Mouse (Mus musculus): ENCODE measurements around the gene Fam129a.
A peak's percentile ranks its signal among the peaks of the same experiment; 100 is the strongest.

The Fam129a gene

GRCm38 (mm10) chr1:151625690-151626089, 54.7 kb downstream of the Fam129a start:
- no peak for DNase-seq (ENCODE audit: low spot score in 2 of 2)

- DNase-seq (ENCODE audit: low spot score in 2 of 2) = no peak
These were observed 55.6 kb downstream of the Fam129a start for GRCm38 (mm10) chr1:151626631-151627030.

- DNase-seq (ENCODE audit: low spot score in 2 of 2) = no peak
These were observed 56.2 kb downstream of the Fam129a start for GRCm38 (mm10) chr1:151627141-151627540.

- DNase-seq (ENCODE audit: low spot score in 2 of 2) = no peak
These were observed 58.7 kb downstream of the Fam129a start for GRCm38 (mm10) chr1:151629591-151630250.

DNA sequence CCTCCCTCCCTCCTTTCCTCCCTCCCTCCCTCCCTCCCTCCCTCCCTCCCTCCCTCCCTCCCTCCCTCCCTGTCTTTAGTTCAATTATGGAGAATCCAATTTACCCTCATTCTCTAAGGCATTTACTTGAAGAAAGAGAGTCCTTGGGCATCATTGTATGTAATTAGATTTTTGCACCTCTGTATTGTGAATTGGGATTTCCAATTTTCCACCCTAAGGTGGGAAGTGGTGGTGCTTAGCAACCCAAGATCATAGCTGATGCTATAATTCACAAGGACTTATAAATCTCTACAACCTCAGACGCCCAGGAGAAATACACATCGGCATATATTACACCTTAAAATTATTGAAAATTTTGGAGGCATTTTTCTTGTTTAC, 59.3 kb downstream of the Fam129a start:
- no peak for DNase-seq (ENCODE audit: low spot score in 2 of 2)

GRCm38 (mm10) chr1:151631061-151631460, 60.1 kb downstream of the Fam129a start:
- no peak for DNase-seq (ENCODE audit: low spot score in 2 of 2)

GRCm38 (mm10) chr1:151631703-151632294, 60.8 kb downstream of the Fam129a start:
- DNase-seq (ENCODE audit: low spot score in 2 of 2) = no peak

DNA sequence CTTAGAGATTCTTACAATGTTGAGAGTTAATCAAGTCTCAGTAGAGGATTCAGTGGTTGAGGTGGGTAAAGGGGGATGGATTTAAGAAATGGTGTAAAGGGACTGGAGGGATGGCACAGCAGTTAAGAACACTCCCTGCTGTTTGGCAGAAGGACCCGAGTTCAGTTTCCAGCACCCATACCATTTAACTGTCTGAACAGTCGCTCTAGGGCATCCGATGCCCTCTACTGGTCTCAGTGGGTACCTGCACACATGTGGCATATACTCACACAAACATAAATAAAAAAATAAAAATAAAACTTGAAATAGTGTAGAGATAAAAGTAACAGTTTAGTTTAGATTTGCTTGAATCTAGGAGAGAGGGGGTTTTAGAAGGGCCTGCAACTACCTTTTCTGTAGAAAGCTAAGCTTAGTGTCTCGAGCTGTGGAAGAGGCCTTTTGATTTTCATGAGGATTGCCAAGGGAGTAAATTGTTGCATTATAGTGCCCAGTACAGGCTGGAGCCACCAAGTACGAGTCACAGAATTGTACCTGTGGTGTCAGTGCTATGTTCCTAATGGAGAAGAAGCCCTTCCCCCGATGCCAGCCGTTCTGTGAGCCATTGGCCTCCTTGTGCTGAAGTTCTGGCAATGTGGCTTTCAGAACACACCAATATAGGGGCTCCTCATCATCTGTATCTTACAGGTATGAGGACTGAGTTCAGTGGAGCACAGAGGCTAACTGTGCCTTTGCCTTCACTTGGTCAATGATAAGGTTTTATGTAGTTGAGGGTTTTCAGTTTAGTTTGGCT, 61.8 kb downstream of the Fam129a start:
- DNase-seq (ENCODE audit: low spot score in 2 of 2) = no peak

DNA sequence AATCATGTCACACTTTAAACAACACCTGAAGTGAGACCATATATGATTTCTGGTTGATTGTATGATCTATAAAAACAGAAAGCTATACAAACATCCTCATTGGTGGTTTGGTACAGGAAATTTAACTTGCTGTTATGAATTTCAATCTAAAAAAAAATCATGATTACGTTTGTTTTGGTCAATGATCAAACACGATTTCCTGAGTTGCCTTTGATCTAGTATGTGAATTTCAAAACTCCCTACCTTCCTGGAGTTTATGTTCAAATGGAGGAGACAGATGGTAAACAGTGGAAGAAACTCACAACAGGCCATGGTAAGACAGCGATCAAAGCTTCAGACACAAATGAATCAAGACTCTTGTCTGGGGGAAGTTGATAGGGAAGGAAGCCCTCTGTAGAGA, 65.7 kb downstream of the Fam129a start:
- no peak for DNase-seq (ENCODE audit: low spot score in 2 of 2)

DNA sequence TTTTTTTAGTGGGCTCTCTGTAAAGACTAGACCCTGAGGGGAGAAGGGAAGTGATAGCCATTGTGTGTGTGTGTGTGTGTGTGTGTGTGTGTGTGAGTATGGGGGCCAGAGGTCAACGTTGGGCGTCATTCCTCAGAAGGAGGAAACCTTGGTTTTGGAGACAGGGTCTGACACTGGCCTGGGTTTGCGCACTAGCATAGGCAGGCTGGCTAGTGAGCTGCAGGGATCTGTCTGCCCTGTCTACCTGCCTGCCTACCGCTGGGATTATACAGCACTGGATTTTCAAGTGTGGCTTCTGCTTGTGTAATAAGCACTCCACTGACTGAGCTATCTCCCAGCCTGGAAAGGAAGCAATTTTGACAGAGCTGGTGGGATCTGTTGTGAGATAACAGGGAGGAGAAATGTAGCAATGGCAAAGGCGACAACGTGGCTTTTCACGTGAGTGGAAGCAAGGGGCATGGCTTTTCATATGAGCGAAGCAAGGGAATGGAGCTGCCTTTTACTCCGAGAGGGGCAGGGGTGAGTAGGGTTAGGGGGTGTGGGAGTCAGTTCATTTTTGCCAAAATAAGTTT, 66.5 kb downstream of the Fam129a start:
- DNase-seq (ENCODE audit: low spot score in 2 of 2) = no peak

DNA sequence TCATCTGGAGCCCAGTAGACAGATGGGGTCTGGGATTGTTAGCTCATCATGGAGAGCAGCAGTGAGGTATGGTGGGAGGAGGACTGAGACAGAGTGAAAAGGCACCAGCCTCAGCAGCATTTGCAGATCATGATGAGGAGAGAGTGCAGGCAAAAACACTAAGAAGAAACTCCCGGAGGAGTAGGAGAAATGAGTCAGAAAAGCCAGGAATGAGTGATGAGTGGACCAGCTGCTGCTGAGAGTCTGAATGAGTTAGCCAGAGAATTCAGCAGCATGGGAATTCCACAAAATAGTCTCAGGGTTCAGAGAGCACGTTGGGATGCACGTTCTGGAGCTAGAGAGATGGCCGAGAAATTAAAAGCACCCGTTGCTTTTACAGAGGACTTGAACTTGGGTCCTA, 67.4 kb downstream of the Fam129a start:
- no peak for DNase-seq (ENCODE audit: low spot score in 2 of 2)

DNA sequence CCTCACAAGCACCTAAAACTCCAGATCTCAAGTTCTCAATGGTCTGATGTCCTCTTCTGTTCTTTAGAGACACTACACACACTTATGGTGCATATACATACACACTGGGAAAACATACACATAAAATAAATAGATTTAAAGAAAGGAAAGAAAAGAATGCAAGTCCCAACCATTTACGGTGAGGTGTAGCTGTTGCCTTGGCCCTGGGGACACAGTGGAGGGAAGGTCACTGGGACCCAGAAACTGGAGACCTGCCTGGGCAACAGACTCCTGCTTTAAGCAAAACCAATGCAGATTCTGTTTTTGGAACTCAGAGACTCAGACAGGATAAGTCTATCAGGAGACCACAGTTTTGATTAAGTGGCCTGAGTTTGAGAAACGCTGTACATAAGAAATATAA, 67.8 kb downstream of the Fam129a start:
- no peak for DNase-seq (ENCODE audit: low spot score in 2 of 2)

DNA sequence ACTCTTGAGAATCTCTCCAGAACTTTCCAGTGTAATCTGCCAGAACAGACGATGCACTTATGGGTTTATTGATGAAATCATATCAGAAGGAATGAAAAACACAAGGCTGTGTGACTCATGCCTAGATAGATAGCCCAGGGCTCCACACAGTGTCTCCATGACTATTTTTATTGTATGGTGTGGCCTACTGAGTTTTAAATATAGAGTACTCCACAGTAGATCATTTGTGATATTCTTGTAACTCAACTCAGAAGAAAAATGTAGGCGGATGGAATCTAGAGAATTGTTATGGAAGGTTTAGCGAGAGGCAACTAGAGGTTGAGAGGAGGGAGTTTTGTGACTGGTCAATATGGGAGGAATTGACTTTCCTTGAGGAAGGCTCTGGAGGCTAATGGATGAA, 75.4 kb downstream of the Fam129a start:
- no peak for DNase-seq (ENCODE audit: low spot score in 2 of 2)

GRCm38 (mm10) chr1:151648099-151648498, 77.1 kb downstream of the Fam129a start:
- no peak for DNase-seq (ENCODE audit: low spot score in 2 of 2)

DNA sequence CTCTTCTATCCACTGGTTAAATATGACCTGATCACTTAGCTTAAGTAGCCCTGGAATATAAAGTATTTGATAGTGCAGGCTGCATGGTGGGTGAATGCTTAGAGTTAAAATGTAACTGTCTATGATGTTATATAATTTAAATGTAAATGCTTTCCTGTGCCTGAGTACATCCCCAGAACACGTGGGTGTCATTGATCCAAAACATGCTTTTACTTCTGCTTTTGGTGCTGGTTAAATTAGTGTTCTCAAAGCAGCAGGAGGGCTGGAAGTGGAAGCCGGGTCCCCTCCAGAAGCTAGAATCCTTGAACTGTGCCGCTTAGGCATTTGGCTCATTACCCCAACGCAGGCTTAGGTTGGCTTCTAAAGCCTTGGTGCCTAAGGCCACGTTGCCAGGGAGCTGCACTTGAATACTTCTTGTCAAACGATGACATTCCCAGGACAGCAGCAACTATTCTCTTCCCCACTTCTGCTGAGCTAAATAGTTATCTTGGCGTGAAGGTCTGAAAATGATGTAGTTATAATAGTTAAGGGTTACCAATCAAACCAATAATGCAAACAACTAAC, 86.1 kb downstream of the Fam129a start:
- peak in 1 of 2 experiments; percentile 3 for DNase-seq (ENCODE audit: low spot score in 2 of 2)

DNA sequence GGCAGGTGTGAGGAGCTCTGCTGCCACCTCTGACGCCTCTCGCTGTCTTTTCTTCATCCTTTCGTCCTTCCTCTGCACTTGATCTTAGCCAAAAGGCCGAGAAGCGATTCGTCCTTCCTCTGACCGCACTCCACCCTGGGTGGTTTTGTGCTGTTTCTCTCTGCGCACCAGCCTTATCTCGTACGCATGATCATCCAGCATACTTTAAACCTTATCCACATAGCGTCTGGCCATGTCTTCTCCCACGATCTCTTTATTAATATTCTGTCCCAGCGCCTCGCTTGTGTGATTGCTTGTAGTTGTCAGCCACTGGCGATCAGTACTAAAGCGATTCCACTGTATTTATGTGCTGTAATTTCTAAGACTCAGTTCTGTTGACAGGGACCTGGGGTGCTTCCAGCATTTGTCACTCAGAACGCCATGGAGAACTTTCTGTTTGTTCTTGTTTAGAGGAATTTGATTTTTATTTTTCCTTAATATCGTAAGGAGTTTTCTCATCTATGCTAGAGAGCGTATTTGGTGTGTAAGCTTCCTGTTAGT, 87.4 kb downstream of the Fam129a start:
- no peak for DNase-seq (ENCODE audit: low spot score in 2 of 2)

DNA sequence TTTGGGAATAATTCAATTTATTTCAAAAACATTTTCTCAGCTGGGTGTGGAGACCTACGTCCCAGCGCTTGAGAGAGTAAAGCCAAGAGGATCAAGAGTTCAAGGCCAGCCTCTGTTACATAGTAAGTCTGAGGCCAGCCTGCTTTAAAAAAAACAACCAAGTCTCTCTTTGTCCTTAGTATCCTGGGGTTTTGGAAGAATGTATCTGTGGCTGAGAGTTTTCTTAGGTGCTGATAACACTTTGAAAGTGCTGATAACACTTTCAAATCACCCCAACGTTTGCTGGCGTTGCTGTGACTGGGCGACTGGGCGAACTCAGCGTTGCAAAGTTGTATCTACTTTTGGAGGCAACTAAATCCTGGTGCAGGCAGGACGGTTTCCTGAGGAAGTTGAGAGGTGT, 88.7 kb downstream of the Fam129a start:
- DNase-seq (ENCODE audit: low spot score in 2 of 2) = no peak

- DNase-seq (ENCODE audit: low spot score in 2 of 2) = no peak
These were observed 89.3 kb downstream of the Fam129a start for GRCm38 (mm10) chr1:151660251-151660650.

GRCm38 (mm10) chr1:151660883-151661282, 89.9 kb downstream of the Fam129a start:
- no peak for DNase-seq (ENCODE audit: low spot score in 2 of 2)

GRCm38 (mm10) chr1:151661684-151662439, 90.9 kb downstream of the Fam129a start:
- DNase-seq (ENCODE audit: low spot score in 2 of 2) = no peak

DNA sequence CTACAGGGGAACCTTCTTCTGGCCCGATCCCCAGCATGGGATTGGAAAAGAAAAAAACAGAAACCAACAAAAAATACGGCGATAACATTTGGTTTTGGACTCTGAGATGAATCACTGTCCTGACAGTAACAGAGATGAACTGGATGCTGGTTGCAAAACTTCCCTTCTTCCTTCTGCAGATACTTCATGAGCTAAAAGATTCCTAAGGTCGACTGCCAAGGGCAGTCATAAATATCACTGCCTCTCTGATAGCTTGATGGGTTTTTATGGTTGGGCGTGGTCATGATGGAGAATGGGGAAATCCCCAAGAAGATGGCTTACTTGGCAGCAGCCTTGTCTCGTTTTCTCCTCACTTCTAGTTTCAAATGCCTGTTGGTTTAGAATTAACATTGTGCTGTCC, 92.0 kb downstream of the Fam129a start:
- no peak for DNase-seq (ENCODE audit: low spot score in 2 of 2)
